Mouse (Mus musculus) neural tube, embryonic 12.5 days (tissue): ENCODE measurements at regions not wholly inside any gene's neighbourhood (a gene's known extent, or its start where the extent isn't known, plus 50 kb on each side); places are given as distances from the start of the nearest gene placed in this dataset.

ENCODE experiments used
- ATAC-seq: fragments of 200-750 bp; cut with Nextera tagmentation; 2 replicates; pipeline ENCODE4 v1.8.0; 2017; ENCODE audit warnings: low read depth, mild to moderate bottlenecking, moderate TSS enrichment, moderate library complexity; ENCODE audit not compliant: low FRiP score
- H3K27ac ChIP-seq: fragments of 300-500 bp; sonication (generic); 2 replicates; pipeline ENCODE4 v1.5.1; 2016
- H3K27me3 ChIP-seq: fragments of 300-500 bp; sonication (generic); replicated peaks from 2 replicates; pipeline ENCODE4 v1.6.1; 2016; ENCODE audit warnings: mild to moderate bottlenecking
- H3K36me3 ChIP-seq: fragments of 300-500 bp; sonication (generic); 2 replicates; pipeline ENCODE4 v1.6.1; 2016; ENCODE audit warnings: mild to moderate bottlenecking
- H3K4me1 ChIP-seq: fragments of 300-500 bp; sonication (generic); 2 replicates; pipeline ENCODE4 v1.6.1; 2016
- H3K4me2 ChIP-seq: fragments of 300-500 bp; sonication (generic); replicated peaks from 2 replicates; pipeline ENCODE4 v1.6.1; 2016; ENCODE audit warnings: mild to moderate bottlenecking
- H3K4me3 ChIP-seq: fragments of 300-500 bp; sonication (generic); 2 replicates; pipeline ENCODE4 v1.5.1; 2016
- H3K9ac ChIP-seq: fragments of 300-500 bp; sonication (generic); 2 replicates; pipeline ENCODE4 v1.6.1; 2016; ENCODE audit warnings: mild to moderate bottlenecking
- H3K9me3 ChIP-seq: fragments of 300-500 bp; sonication (generic); 2 replicates; pipeline ENCODE4 v1.6.1; 2016; ENCODE audit warnings: mild to moderate bottlenecking
- WGBS: fragments of 180-500 bp; shearing (Covaris S2); methylation state at CpG from one replicate; pipeline ENCODE4 v1.1.7; 2016; 5-methylcytosine and 5-hydroxymethylcytosine counted together

GRCm38 (mm10) chr10:56453578-56454069 is 76.5 kb downstream of the Gja1 start:
- ATAC-seq, result 0 out of 2 replicates have a peak, but pooled peaks have one; percentile 29
- Histone ChIP-seq H3K27ac (no peak overlapping the region), H3K9me3 (no peaks in the 10 kb centered on the region), H3K36me3 (no peaks in the 10 kb centered on the region), H3K4me3 (no peak overlapping the region), H3K4me1 (no peaks in the 10 kb centered on the region), H3K27me3 (no peaks in the 10 kb centered on the region), H3K4me2 (no peak overlapping the region), H3K9ac (no peak overlapping the region)
- 92% methylated on average over 4 of the region's 4 CpGs for WGBS

DNA sequence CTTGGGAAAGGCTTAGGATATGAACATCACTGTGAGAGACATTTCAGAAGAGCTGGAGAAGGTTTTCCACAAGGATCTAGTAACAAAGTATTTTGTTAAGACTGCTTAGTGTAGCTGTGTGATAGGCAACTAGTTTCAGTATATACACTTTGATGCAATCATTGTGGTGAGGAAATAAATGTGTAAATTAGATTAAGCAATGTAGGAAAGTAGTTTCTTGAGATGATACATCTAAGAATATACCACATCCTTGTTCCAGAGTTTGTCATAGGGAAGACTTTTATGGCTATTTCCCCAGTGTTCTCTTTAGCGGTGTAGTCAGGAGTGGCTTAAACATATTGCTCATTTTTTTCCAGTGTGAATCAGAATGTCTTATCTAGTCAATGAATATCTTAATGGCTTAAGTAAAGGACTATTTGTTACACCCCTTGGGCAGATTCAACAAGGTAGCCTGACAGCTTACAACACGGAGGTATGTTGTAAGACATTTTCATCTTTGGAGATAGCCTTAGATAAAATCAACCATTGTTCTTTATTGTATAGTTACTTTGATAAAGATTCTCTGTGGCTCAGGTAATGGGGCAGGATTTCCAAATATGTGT is 78.8 kb downstream of the Gja1 start:
- Histone ChIP-seq H3K9me3 (no peaks in the 10 kb centered on the region), H3K4me1 (no peaks in the 10 kb centered on the region), H3K27me3 (no peaks in the 10 kb centered on the region), H3K9ac (no peak overlapping the region), H3K4me2 (no peak overlapping the region), H3K36me3 (no peaks in the 10 kb centered on the region), H3K4me3 (no peak overlapping the region), H3K27ac (no peak overlapping the region)
- WGBS, result 85% methylated on average over 2 of the region's 2 CpGs
- no peak for ATAC-seq

GRCm38 (mm10) chr10:56468537-56468936 is 91.4 kb downstream of the Gja1 start:
- no peaks in the 10 kb centered on the region for H3K9me3 ChIP-seq
- no peak for ATAC-seq
- no peak overlapping the region for H3K9ac ChIP-seq
- no peak overlapping the region for H3K4me3 ChIP-seq
- H3K27ac ChIP-seq, result no peak overlapping the region
- 69% methylated on average over 6 of the region's 6 CpGs for WGBS
- H3K4me2 ChIP-seq, result no peak overlapping the region
- H3K27me3 ChIP-seq, result no peaks in the 10 kb centered on the region
- H3K36me3 ChIP-seq, result no peaks in the 10 kb centered on the region
- H3K4me1 ChIP-seq, result no peaks in the 10 kb centered on the region

GRCm38 (mm10) chr10:56468993-56469712 is 92.0 kb downstream of the Gja1 start:
- Histone ChIP-seq H3K27ac (no peak overlapping the region), H3K27me3 (no peaks in the 10 kb centered on the region), H3K4me2 (no peak overlapping the region), H3K4me3 (no peak overlapping the region), H3K4me1 (no peaks in the 10 kb centered on the region), H3K9me3 (no peaks in the 10 kb centered on the region), H3K9ac (no peak overlapping the region), H3K36me3 (no peaks in the 10 kb centered on the region)
- ATAC-seq, result no peak
- WGBS, result 67% methylated on average over 15 of the region's 15 CpGs

- Histone ChIP-seq H3K9ac (no peak overlapping the region), H3K4me1 (no peaks in the 10 kb centered on the region), H3K27me3 (no peaks in the 10 kb centered on the region), H3K36me3 (no peaks in the 10 kb centered on the region), H3K4me2 (no peak overlapping the region), H3K4me3 (no peak overlapping the region), H3K9me3 (no peaks in the 10 kb centered on the region), H3K27ac (no peak overlapping the region)
- WGBS, result 78% methylated on average over 3 of the region's 3 CpGs
- ATAC-seq, result no peak
Observed at GRCm38 (mm10) chr10:56469895-56470294, 92.8 kb downstream of the Gja1 start.

- H3K36me3 ChIP-seq, result no peaks in the 10 kb centered on the region
- no peaks in the 10 kb centered on the region for H3K27me3 ChIP-seq
- H3K4me2 ChIP-seq, result no peak overlapping the region
- 64% methylated on average over 6 of the region's 6 CpGs for WGBS
- no peak overlapping the region for H3K4me3 ChIP-seq
- no peak overlapping the region for H3K9ac ChIP-seq
- no peak for ATAC-seq
- no peak overlapping the region for H3K27ac ChIP-seq
- no peaks in the 10 kb centered on the region for H3K9me3 ChIP-seq
- no peaks in the 10 kb centered on the region for H3K4me1 ChIP-seq
Observed at GRCm38 (mm10) chr10:56474951-56475350, 97.8 kb downstream of the Gja1 start.

- ATAC-seq, result no peak
- H3K9ac ChIP-seq, result no peak overlapping the region
- WGBS, result 71% methylated on average over 9 of the region's 9 CpGs
- H3K27ac ChIP-seq, result no peak overlapping the region
- no peaks in the 10 kb centered on the region for H3K36me3 ChIP-seq
- no peaks in the 10 kb centered on the region for H3K9me3 ChIP-seq
- no peak overlapping the region for H3K4me3 ChIP-seq
- H3K4me1 ChIP-seq, result no peaks in the 10 kb centered on the region
- no peak overlapping the region for H3K4me2 ChIP-seq
- H3K27me3 ChIP-seq, result no peaks in the 10 kb centered on the region
Observed at GRCm38 (mm10) chr10:56482156-56482716, 105.1 kb downstream of the Gja1 start.

DNA sequence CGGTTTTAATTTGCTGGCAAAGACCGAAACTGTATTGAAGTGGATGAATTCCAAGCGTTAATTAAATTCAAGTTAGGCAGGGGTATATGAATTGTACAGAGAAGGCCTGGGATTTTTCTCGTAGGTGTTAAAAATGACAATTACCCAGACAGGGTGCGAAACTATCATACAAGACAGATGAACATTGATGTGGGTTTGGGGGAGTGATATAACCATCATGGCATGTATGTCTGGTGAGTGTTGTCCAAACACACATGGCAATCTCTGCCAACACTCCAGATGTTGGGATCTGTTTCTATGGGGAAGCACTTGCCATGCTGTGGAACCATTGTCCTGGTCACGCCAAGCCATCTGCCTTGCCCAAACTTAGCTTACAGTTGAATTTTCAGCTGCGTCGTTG is 107.8 kb downstream of the Gja1 start:
- Histone ChIP-seq H3K27ac (no peak overlapping the region), H3K9me3 (no peaks in the 10 kb centered on the region), H3K36me3 (no peaks in the 10 kb centered on the region), H3K27me3 (no peaks in the 10 kb centered on the region), H3K4me3 (no peak overlapping the region), H3K4me1 (no peaks in the 10 kb centered on the region), H3K4me2 (no peak overlapping the region), H3K9ac (no peak overlapping the region)
- 94% methylated on average over 8 of the region's 8 CpGs for WGBS
- ATAC-seq, result no peak

DNA sequence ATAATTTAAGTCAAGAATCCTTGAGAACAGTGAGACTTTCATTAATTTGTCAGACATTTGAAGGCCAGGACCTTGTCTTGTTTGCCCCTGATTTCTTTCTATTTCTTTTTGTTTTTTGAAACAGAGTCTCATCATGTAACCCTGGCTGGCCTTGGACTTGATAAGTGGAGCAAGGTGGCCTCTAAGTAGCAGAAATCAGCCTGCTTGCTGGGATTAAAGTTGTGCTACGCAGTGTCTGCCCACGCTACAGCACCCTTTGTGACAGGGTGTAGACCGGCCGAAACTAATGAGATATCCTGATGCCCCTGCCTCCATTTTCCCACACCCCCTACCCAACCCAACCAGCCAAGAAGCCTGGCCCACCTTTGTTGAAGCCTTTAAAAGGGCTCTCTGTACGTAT is 108.6 kb downstream of the Gja1 start:
- Histone ChIP-seq H3K4me1 (no peaks in the 10 kb centered on the region), H3K4me3 (no peak overlapping the region), H3K9me3 (no peaks in the 10 kb centered on the region), H3K27ac (no peak overlapping the region), H3K36me3 (no peaks in the 10 kb centered on the region), H3K9ac (no peak overlapping the region), H3K4me2 (no peak overlapping the region), H3K27me3 (no peaks in the 10 kb centered on the region)
- 92% methylated on average over 5 of the region's 5 CpGs for WGBS
- no peak for ATAC-seq

DNA sequence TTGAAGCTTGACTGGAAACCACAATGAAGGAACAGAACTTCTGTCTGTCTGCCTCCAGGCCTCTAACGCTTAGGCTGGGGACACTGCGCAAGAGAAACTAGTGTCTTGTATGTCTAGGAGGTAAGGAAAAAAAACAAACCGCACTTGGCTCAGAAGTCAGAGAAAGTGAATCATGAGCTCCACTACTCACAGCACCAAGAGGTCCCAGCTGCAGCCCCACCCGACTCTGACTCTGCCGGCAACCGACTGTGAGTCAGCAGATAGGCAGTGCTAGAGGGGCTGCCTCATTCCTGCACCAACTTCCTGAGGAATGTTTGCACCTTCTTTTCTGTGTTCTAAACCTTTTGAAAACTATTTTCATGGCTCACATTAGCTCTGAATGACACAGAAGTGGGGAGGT is 109.5 kb downstream of the Gja1 start:
- Histone ChIP-seq H3K27ac (no peak overlapping the region), H3K4me2 (no peak overlapping the region), H3K9ac (no peak overlapping the region), H3K4me3 (no peak overlapping the region), H3K27me3 (no peaks in the 10 kb centered on the region), H3K4me1 (no peaks in the 10 kb centered on the region), H3K36me3 (no peaks in the 10 kb centered on the region), H3K9me3 (no peaks in the 10 kb centered on the region)
- no peak for ATAC-seq
- WGBS, result 76% methylated on average over 6 of the region's 6 CpGs

- no peaks in the 10 kb centered on the region for H3K27me3 ChIP-seq
- no peak overlapping the region for H3K4me2 ChIP-seq
- H3K4me3 ChIP-seq, result no peak overlapping the region
- no peaks in the 10 kb centered on the region for H3K4me1 ChIP-seq
- H3K9me3 ChIP-seq, result no peaks in the 10 kb centered on the region
- WGBS, result 79% methylated on average over 1 of the region's 1 CpGs
- no peaks in the 10 kb centered on the region for H3K36me3 ChIP-seq
- no peak overlapping the region for H3K27ac ChIP-seq
- ATAC-seq, result no peak
- H3K9ac ChIP-seq, result no peak overlapping the region
Observed at GRCm38 (mm10) chr10:56493461-56493860, 116.3 kb downstream of the Gja1 start.

GRCm38 (mm10) chr10:56495352-56495751 is 118.2 kb downstream of the Gja1 start:
- 87% methylated on average over 4 of the region's 4 CpGs for WGBS
- no peak for ATAC-seq

More at GRCm38 (mm10) chr10:56495352-56495751, 118.2 kb downstream of the Gja1 start:
- no peak overlapping the region for H3K9ac ChIP-seq
- H3K4me1 ChIP-seq, result no peaks in the 10 kb centered on the region
- no peaks in the 10 kb centered on the region for H3K9me3 ChIP-seq
- no peaks in the 10 kb centered on the region for H3K27me3 ChIP-seq
- no peak overlapping the region for H3K4me3 ChIP-seq
- no peak overlapping the region for H3K27ac ChIP-seq
- no peaks in the 10 kb centered on the region for H3K36me3 ChIP-seq
- no peak overlapping the region for H3K4me2 ChIP-seq
